Mouse (Mus musculus) left cerebral cortex, postnatal 10 days (tissue): ENCODE measurements around the gene Gm7879. TPM values are rescaled to one million over a fixed set of nuclear protein-coding genes. Genes with fewer than 3 reads are reported as not detected.

Source experiments
- DNase-seq, 2 experiments: peaks; one replicate each; pipeline ENCODE4 v3.0.0; 2021 to 2022; ENCODE audit warnings: low spot score in 2 of 2, mixed read lengths in 1 of 2; ENCODE audit errors: extremely low spot score in 1 of 2
- intact Hi-C: fragments of 180-260 bp; cut with DNase I; formaldehyde crosslinking; loops from one replicate; pipeline ENCODE4 v1.15.1; 2025
- total RNA-seq, 2 experiments: library from RNA; stranded (reverse); gene quantifications; 2 replicates each; pipeline ENCODE4 v1.2.3; 2021

Gene Gm7879
- total RNA-seq, 2 experiments from 2014 or later, result 13.7 to 14.2 TPM

DNA sequence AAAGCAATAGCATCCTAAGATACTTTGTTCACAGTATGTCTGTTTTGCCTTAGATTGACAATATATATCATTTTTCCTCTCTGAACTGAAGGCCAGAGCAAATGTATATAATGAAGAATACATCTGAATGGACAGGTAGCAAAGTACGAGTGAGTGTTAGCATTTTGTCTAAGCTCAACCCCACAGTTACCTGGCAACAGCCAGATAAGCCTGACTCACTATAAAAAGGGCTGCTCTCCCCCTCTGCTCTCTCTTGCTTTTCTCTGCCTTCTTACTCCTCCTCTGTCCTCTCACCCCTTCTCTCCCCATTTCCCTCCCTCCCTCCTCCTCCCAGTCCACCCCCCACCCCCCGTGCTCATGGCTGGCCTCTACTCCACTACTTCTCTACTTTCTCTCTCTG is 20.3 kb downstream of the Gm7879 start:
- no peak for DNase-seq
- intact Hi-C loops, result no loop called here

DNA sequence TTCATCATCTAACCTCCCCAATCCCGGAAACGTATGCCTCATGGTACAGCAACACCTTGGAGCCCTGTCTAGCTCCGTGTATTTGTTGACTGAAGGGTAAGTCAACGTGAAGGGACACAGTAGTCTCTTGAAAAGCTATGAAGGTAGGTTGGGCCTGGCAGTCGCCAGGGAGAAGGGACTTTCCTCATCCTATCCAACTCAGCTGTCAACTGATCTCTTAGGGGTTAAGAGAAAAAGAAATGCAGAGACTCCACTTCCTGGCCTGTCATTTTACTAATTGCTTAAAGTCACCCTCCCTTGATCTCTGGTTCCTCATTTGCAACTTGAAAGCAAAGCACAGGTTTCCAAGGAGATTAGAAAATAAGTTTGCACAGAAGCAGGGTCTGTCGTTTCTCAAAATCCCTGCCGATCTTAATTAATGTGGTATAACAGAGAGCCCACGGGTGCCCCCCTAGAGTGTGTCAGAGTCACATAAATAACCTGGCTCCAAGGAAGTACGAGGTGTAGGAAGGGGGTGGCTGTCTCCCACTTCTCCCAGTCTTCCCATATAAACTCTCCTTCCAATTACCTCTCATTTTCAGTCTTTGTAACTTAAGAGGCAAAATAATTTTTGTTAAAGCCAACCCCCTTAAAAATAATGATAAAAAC is 34.5 kb downstream of the Gm7879 start:
- DNase-seq, result no peak
- intact Hi-C loops, result no loop called here

DNA sequence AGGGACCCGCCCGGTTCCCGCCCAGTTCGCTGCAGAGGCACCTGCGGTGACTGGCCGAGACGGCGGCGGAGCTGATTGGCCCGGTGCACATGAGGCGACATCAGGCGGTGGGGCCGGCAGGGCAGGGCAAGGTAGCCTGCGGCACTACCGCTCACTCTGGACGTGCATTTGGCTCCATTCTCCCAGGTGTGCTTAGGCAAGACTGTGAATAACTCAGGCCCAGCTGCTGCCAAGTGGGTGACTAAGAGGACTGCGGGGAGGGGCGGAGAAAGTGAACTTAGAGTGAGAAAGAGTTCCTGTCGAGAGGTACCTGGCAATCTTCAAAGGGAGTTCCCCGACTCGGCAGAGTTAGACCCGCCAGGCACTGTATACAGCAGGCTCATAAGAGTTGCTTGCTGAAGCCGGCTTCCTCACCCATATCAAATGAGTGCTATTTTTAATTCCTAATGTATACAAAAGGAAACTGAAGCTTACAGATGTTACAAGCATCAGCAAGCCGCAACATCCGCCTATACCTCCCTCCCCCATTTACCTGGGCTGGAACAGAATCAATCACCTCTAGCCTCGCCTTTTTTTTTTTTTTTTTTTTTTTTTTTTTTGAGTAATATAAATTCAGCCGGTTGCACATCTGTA is 35.3 kb downstream of the Gm7879 start:
- peak in 1 of 2 experiments; percentile 57 for DNase-seq
- intact Hi-C loops, result no loop called here

DNA sequence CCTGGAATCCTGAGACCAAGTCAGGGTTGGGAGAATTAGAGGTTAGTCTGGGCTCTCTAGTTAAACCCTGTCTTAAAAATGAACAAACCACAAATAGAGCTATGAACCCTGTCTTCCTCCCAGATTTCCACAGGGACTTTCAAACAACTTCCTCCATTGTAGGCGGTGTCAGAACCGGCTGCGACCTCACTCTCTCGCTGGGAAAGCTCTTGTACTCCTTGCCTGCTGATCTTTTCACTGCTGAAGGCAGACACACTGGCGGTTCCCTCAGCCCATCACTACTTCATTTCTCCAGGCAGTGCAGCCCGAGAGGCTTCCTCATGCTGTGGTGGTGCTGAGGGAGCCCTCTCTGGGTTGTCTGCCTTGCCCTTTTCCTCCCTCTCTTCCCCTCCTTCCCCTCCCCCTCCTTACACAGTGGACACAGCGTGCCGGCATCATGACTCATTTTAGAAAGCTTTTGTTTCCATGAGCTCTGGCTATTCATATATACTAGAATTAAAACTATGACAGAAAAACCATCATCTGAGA is 35.9 kb downstream of the Gm7879 start:
- DNase-seq, result peak in 1 of 2 experiments; percentile 17
- intact Hi-C loops, result no loop called here

DNA sequence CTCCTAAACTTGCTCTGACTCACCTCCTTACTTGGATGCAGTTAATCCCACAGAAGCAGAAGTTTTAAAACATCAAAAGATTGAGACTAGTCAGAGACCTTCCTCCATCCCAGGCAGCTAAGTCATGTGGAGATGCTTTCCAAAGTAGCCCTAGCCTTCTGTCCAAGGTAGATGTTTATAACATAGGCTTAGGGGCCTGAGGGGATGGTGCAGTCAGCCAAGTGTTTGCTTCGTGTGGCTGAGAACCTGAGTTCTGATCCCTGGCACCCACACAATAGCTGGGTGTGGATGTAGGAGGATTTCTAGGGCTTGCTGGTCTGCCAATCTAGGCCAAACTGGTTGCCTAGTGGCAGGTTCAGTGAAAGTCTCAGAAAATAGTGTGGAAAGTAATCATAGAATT is 40.3 kb downstream of the Gm7879 start:
- intact Hi-C loops, result no loop called here
- DNase-seq, result no peak

DNA sequence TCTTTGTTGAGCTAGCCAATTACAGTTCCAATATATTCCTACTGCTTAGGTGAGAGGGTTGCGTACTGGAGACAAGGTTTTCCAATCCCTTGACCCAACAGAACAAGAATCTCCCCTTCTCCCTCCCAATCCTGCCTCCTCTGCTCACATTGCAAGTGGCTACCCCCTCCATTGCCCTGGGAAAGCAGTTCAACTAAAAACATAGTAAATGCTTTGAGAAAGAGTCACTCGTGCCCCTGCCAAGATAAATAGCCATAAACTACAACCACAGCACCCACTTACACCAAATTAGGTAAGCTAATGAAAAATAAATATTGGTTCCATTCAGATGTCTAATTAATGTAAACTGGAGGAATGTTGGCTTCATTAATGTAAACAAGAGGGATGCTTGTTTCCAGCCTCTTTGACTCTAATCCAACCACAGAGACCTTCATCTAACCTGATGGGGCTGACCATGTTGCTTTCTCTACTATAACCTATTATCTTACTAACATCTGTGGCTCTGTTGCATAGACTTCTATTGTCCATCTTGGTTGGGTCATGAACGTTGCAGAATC is 47.0 kb downstream of the Gm7879 start:
- DNase-seq, result no peak
- intact Hi-C loops, result no loop called here

DNA sequence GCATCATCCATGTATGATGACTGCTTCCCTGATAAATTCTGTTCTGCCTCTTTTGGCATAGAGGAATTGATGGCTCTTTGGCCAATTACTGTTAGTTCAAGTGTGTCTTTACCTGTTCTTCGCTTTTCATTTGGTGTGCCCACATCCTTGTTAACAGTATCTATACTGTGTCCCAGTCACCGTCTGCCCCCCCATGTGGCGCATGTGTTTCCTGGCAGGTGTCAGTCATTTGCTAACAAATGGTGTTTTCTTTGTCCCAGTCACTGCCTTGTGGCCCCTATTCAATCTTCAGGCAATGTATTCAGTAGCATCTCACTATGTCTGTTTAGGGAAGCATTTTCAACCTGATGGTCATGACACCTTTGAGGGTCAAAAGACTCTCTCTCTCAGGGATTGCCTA is 48.1 kb downstream of the Gm7879 start:
- intact Hi-C loops, result no loop called here
- no peak for DNase-seq

Other genes starting within 250 kb of the Gm7879 start
- not detected for gene Bst1, start 94.3 kb upstream of the Gm7879 start, total RNA-seq
- gene Fbxl5, start 91.5 kb upstream of the Gm7879 start, total RNA-seq, result 10 to 100 TPM; 82.9 TPM
- 1 to 10 TPM; 3.2 to 3.5 TPM for gene Cd38, start 44.6 kb upstream of the Gm7879 start, total RNA-seq
- 1 to 10 TPM; 4.4 to 4.8 TPM for gene Fgfbp1, start 68.6 kb downstream of the Gm7879 start, total RNA-seq
- gene Prom1, start 188.9 kb downstream of the Gm7879 start, total RNA-seq, result 10 to 100 TPM in 1 of 2 experiments, 1 to 10 TPM in 1; 9.2 to 13.9 TPM